Mouse (Mus musculus) brown adipose tissue, adult 24 weeks (tissue): ENCODE measurements around the gene Klhdc1. TPM values are rescaled to one million over a fixed set of nuclear protein-coding genes. Genes with fewer than 3 reads are reported as not detected.

Source experiments
- H3K27ac ChIP-seq: fragments of 200-500 bp; replicated peaks from 2 replicates; pipeline ENCODE4 v1.5.1; 2012; ENCODE audit warnings: low read depth, mild to moderate bottlenecking, low read length
- H3K4me1 ChIP-seq: fragments of 200-500 bp; 2 replicates; pipeline ENCODE4 v1.6.1; 2012; ENCODE audit warnings: low read length, mixed read lengths; ENCODE audit not compliant: control insufficient read depth, insufficient read depth, insufficient read length
- H3K4me3 ChIP-seq: fragments of 200-500 bp; 2 replicates; pipeline ENCODE4 v1.5.1; 2012; ENCODE audit warnings: low read depth, mild to moderate bottlenecking, low read length, moderate library complexity; ENCODE audit not compliant: insufficient read depth
- polyA plus RNA-seq: library from polyadenylated mRNA; stranded (reverse); fragments of >200 nt; gene quantifications from 2 replicates; pipeline ENCODE4 v1.2.4, GENCODE M21; 2012; ENCODE audit not compliant: missing spikeins, insufficient read depth, insufficient read length

Klhdc1 gene
- polyA plus RNA-seq, 1 experiment: 9.3 TPM

GRCm38 (mm10) chr12:69262251-69262650, 21.3 kb downstream of the Klhdc1 start:
- H3K4me1 ChIP-seq: no peaks in the 10 kb centered on the region
- no peak overlapping the region for H3K27ac ChIP-seq

DNA sequence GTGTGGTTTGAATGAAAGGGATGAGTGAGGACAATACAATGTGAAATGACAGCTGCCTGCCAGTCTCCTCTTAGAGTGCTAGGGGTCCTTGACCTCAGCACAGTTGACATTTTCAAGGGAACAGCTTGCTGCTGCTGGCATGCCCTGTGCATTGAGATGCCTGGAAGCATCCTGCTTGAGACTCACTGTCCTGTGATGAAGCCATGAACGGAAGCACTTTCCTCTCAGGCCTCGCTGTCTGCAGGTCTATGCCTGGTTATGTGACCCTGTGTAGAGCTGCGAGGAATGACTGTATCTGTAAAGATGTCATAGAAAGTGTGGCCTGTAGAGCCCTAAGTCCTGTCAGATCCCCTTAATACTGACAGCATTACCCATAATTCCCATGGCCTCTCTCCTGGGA, 24.1 kb downstream of the Klhdc1 start:
- Histone ChIP-seq H3K4me1 (no peaks in the 10 kb centered on the region), H3K4me3 (no peak overlapping the region), H3K27ac (no peak overlapping the region)

More at GRCm38 (mm10) chr12:69262251-69262650, 21.3 kb downstream of the Klhdc1 start:
- no peak overlapping the region for H3K4me3 ChIP-seq

DNA sequence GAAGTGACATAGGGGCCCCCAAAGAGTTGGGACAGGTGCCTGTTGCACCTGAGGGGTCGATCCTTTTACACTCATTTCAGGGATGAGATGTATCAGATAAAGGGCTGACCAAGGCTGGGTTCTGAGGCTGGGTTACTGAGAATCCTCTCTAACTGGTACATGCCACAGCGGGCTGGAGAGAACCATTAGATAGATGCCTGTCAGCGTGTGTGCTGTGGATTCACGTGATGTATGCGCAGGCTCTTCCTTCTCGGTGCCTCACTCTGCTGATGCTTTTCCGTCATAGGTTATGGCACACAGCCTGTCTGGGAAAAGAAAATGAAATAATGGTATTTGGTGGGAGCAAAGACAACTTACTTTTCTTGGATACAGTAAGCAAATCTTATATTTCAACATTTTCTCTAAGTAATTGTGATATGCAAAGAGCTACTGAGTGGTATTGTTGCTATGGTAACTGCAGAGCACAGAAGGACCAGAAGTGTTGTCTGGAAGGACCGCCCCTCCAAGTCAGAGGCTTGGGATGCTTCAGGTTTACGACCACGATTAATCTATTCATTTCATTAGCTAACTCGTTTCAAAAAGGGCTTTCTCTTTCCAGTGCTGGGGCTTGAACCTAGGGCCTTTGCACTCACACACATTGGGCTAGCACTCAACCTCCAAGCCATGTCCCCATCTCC, 27.1 kb downstream of the Klhdc1 start:
- Histone ChIP-seq H3K4me1 (no peaks in the 10 kb centered on the region), H3K4me3 (no peak overlapping the region)

GRCm38 (mm10) chr12:69268956-69269355, 28.0 kb downstream of the Klhdc1 start:
- Histone ChIP-seq H3K4me1 (no peaks in the 10 kb centered on the region), H3K4me3 (no peak overlapping the region), H3K27ac (no peak overlapping the region)

More for the DNA sequence above, 27.1 kb downstream of the Klhdc1 start:
- no peak overlapping the region for H3K27ac ChIP-seq

- no peak overlapping the region for H3K4me3 ChIP-seq
- H3K27ac ChIP-seq: no peak overlapping the region
- H3K4me1 ChIP-seq: no peaks in the 10 kb centered on the region
These were observed 39.0 kb downstream of the Klhdc1 start for GRCm38 (mm10) chr12:69279931-69280469.

- H3K4me1 ChIP-seq: no peaks in the 10 kb centered on the region
- H3K27ac ChIP-seq: no peak overlapping the region
- no peak overlapping the region for H3K4me3 ChIP-seq
These were observed 39.9 kb downstream of the Klhdc1 start for GRCm38 (mm10) chr12:69280915-69281314.

GRCm38 (mm10) chr12:69283146-69283545, 42.2 kb downstream of the Klhdc1 start:
- Histone ChIP-seq H3K27ac (no peak overlapping the region), H3K4me1 (no peaks in the 10 kb centered on the region), H3K4me3 (no peak overlapping the region)

DNA sequence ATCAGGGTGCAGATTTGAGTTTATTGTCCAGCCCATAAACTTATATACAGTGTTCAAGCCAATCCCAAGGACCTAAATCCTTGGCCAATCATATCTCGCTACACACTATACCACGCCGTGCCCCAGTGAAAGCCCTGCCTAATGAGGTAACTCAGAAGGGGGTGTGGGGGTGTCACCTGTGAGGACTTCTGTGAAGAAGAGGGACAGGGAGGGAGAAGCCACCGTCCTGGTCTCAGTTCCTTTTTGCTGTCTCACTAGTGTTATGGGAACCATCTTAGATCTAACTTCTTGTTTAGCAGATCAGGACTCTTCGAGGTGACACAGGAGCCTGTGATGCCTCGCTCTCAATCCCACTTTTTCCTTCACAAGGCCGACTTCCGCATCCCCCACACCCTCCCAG, 46.6 kb downstream of the Klhdc1 start:
- H3K4me1 ChIP-seq: no peaks in the 10 kb centered on the region
- H3K27ac ChIP-seq: no peak overlapping the region
- H3K4me3 ChIP-seq: no peak overlapping the region

DNA sequence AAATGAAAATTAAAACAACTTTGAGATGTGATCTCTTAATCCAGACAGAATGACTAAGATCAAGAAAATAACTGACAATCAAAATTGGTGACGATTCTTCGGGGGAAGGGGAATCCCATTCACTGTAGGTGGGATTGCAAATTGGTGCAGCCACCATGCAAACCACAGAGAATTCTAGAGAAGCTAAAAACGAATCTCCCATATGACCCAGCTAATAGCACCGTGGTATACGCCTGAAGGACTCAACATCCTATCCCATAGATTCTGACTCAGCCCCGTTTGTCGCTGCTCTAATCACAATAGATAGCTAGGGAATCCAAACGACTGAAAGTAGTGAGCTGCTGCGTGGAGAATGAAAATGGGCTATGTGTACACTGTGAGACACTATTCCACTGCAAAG, 47.7 kb downstream of the Klhdc1 start:
- H3K4me3 ChIP-seq: no peak overlapping the region
- H3K4me1 ChIP-seq: no peaks in the 10 kb centered on the region
- H3K27ac ChIP-seq: no peak overlapping the region

GRCm38 (mm10) chr12:69292401-69292800, 51.4 kb downstream of the Klhdc1 start:
- no peak overlapping the region for H3K27ac ChIP-seq
- H3K4me3 ChIP-seq: no peak overlapping the region
- no peaks in the 10 kb centered on the region for H3K4me1 ChIP-seq

GRCm38 (mm10) chr12:69293815-69294214, 52.8 kb downstream of the Klhdc1 start:
- Histone ChIP-seq H3K4me3 (no peak overlapping the region), H3K27ac (no peak overlapping the region), H3K4me1 (peaks cover 8% of the 10 kb centered on the region)

DNA sequence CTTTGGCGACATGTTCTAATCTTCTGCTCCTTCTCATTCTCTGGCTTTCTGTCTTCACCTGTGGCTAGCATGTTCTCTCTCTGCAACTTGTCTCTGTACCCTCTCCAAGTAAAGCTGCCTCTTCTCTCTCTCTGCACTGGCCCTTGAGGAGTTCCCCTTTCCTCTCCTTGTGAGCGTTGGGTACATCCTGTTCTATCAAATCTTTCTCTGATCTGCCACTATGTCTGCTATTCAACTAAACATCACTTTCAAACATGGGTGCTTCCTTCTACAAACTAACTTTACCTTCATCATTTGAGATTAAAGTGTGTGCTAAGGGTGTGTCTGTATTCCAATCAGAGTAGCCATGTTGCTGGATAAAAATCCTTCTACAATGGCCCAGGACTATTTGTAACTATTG, 54.0 kb downstream of the Klhdc1 start:
- H3K4me3 ChIP-seq: no peak overlapping the region
- no peak overlapping the region for H3K27ac ChIP-seq
- H3K4me1 ChIP-seq: peaks cover 14% of the 10 kb centered on the region

DNA sequence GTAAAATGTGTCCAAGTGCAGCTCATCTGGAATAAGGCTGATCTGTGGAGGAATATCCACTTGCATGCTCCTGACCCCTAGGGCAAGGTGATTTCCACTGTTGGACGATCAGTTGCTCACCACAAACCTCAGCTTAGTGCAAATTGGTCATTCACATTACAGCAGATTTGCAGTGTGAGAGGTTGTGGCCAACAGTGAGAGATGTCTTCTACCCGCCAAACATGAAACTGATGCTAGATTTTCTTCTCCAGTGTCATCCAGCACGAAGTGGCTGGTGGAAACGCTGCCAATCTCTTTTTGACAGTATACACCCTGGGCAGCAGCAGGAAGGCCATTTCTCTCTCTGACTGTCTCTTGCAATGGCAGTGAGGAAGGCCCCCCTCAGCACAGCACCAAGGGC, 54.7 kb downstream of the Klhdc1 start:
- no peak overlapping the region for H3K27ac ChIP-seq
- H3K4me3 ChIP-seq: no peak overlapping the region
- H3K4me1 ChIP-seq: peaks cover 14% of the 10 kb centered on the region

GRCm38 (mm10) chr12:69296511-69297410, 55.8 kb downstream of the Klhdc1 start, which contains the start of gene Klhdc2:
Klhdc2 (plus strand) TSS chr12:69296681.
- Histone ChIP-seq H3K4me3 (peak within 1 kb of the TSS; percentile 96), H3K4me1 (peaks cover 14% of the 10 kb centered on the region), H3K27ac (peak within 1 kb of the TSS; percentile 74)

DNA sequence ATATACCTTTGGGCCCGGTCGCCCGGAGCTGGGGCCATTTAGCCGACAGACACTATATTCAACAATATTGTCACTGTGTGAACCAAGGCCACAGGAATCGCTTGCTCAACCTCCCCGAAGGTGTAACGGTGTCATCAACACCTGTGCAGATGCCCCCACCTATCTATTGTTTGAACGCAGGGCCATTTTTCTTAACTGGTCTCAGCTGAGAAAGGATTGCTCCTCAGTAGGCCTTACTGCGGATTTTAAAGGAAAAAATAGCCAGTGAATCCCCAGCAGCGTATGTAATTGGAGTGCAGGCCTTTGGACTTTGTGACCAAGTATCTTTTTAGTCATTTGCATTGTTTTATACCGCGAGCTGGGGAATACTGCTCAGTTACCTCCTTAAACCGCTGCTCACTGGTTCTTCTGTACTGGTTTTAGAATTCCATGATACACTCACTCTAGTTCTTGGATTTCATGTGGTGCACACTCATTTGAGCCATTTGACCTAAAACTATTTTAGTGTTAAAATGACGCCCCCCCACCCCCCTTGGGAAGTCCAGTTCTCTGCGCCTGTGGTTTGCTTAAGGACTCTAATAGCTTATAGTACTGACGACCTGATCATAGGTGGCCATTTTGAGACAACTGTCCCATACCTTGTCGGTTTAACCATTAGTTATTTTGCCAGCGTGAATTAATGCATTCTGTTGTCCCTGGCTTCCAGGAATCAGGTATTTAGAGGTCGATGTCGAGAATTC, 56.6 kb downstream of the Klhdc1 start:
- H3K4me3 ChIP-seq: peak overlapping the region; percentile 96
- H3K27ac ChIP-seq: no peak overlapping the region; the same call in 1 of the 2 replicates
- peaks cover 14% of the 10 kb centered on the region for H3K4me1 ChIP-seq
